Mouse (Mus musculus) left cerebral cortex, postnatal 14 days (tissue): ENCODE data around the gene Dock3. TPM values are rescaled to one million over a fixed set of nuclear protein-coding genes. Genes with fewer than 3 reads are reported as not detected.
A peak's percentile ranks its signal among the peaks of the same experiment; 100 is the strongest.
"Not testable (repeated sequence)": the region's sequence is repeated elsewhere in the genome, so short reads cannot be mapped to it uniquely, and the experiment has no call there.

ENCODE experiments used
- DNase-seq, 2 experiments: peaks; one replicate each; pipeline ENCODE4 v3.0.0; 2021 to 2022; ENCODE audit warnings: low spot score in 2 of 2, mixed read lengths in 1 of 2
- intact Hi-C: fragments of 180-260 bp; cut with DNase I; formaldehyde crosslinking; loops from one replicate; pipeline ENCODE4 v1.15.1; 2025
- total RNA-seq, 2 experiments: library from RNA; stranded (reverse); gene quantifications; 2 replicates each; pipeline ENCODE4 v1.2.3; 2021

Dock3 gene
- total RNA-seq, 2 experiments from 2014 or later, result 165 to 173 TPM

DNA sequence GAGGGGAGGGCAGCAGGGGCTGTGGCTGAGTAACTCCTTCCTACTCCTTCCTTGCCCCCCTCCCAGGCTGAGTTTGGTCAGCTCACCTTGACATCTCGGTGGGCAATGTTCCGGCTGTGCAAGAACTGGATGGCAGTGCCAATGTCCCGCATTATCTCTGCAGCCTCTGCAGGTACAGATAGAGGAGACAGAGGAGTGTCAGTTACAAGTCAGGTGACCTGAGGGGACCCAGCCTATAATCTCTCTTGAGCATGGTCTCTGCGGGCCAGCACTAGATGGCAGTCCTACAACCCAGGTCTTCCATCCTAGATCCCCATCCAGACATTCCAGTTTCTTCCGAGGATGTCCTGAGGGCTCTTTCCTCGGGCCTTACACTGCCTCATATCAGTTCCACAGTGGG, 30.1 kb upstream of the Dock3 start:
- no peak for DNase-seq
- intact Hi-C loops, result no loop called here

DNA sequence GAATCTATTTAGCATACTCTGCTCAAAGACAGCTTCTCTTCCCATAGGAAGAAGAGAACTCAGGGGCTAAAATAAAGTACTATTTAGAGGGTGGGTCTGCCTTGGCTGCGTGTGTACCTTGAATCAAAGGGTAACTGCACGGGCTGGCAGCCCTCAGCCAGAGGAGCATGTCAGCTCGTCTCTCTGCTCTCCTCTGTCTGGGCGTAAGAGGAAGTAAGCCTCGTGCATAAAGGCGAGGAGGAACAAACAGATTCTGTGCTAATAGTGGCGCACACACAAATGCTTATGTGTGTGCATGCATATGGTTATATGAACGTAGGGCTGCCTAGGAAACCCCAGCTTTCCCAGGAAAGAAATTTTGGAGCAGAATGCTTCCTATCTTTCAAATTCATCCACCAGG, 29.1 kb upstream of the Dock3 start:
- DNase-seq, result peak in 1 of 2 experiments; percentile 60
- intact Hi-C loops, result no loop called here

DNA sequence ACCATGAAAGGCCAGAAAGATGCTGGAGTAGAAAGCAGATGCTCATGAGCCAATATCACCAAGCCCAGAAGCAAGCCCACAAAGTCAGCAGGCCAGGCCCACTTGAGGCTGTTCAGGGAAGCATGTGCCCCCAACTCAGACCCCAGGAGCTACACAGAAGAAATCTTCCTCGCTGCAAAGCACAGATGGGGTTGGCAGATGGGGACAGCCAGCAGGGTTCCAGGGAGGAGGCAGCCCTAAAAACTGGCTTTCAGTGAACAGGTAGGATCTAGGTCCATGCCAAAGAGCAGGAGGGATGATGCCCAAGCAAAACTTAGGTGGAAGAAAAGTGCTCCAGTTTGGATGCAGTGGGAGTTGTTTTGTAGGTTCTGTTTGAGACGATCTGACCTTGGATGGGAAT, 28.7 kb upstream of the Dock3 start:
- intact Hi-C loops, result no loop called here
- DNase-seq, result no peak

DNA sequence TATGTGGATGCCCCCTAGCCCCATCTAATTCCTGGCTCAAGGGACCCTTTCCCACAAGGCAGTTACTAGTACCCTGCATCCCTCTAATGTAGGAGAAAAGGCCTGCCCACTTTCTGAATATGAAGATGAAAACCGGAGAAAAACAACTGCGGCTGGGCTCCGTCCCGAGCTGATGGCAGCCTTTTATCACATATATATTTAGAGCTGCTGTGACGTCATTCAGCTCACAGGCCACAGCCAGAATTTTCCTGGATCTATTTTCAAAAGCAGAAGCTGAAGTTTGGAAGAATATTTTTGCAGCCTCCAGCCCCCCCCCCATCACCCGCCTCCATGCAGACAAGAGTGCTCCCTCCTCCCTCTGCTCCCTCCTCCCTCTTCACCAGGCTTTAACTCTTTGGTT, 27.9 kb upstream of the Dock3 start:
- intact Hi-C loops, result no loop called here
- DNase-seq, result peak; percentile 83 to 92

DNA sequence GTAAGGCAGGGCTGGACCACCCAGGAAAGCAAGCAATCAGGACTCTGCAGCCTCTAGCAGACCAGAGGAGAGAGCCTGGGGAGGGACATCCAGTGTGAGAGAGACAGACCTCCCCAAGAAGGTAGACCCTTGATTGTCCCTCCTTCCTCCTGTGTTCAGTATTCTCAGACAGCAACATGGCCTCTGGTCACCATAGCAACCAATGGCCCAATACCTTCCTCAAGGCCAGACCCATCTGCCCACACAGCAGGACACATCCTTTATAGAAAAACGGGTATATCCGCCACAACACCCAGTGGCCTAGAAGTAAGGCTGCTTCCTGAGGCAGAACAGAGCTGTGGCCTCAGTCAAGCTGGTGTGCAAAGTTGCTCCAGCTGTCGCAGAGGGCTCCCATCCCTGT, 23.9 kb upstream of the Dock3 start:
- DNase-seq, result no peak
- intact Hi-C loops, result no loop called here

DNA sequence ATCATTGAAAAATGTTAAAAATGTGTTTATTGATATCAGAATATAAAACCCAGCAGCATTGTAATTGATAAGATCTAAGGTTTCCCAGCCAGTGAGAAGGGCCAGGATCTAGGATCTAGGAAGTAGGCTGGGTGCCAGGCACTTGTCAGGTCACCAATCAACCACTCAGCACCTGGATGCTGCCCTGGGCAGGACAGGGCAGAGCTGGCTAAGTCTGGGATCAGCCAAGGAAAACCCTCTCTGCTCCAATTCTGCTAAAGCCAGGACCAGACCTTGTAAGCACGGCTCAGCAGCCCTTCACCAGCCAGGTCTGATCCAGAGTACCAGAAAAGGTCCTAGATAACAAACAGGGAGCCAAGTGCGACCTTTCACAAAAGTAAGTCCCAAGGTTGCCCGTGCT, 23.2 kb upstream of the Dock3 start:
- DNase-seq, result no peak
- intact Hi-C loops, result no loop called here

DNA sequence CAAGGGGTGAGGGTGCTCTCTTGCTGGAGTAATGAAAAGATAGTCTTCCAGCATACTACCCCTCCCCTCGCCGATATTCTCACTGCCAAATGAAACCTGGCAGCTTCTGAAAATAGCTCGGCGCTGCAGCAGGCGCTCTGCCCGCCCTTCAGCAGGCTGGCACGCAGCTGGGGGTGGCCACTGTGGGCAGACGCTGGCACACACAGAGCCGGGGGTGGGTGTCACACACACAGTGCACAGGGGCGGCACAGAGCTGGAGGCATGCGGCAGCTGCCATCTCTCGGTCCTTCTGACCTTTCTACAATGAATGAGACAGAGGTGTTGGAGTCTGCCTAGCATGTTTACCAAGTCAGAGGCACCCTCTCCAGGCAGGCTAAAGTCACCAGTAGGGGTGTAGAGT, 22.8 kb upstream of the Dock3 start:
- intact Hi-C loops, result no loop called here
- peak; percentile 78 to 87 for DNase-seq

DNA sequence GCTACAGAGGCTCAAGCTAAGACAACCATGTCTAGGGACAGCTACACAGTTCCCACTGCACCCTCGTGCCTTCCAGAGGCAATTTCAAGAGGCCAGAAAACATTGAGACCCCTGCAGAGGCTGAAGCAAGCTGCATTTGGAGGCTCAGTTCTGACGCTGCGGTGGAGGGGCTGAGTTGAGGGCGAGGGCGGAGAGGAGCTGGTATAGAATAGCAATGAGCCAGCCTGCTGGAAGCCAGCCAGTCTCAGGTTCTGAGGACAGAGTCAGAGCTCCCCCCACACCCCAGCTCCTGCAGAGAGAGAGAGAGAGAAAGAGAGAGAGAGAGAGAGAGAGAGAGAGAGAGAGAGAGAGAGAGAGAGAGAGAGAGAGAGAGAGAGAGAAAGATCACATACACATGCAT, 20.5 kb upstream of the Dock3 start:
- DNase-seq, result peak; percentile 76 to 82
- intact Hi-C loops, result no loop called here

DNA sequence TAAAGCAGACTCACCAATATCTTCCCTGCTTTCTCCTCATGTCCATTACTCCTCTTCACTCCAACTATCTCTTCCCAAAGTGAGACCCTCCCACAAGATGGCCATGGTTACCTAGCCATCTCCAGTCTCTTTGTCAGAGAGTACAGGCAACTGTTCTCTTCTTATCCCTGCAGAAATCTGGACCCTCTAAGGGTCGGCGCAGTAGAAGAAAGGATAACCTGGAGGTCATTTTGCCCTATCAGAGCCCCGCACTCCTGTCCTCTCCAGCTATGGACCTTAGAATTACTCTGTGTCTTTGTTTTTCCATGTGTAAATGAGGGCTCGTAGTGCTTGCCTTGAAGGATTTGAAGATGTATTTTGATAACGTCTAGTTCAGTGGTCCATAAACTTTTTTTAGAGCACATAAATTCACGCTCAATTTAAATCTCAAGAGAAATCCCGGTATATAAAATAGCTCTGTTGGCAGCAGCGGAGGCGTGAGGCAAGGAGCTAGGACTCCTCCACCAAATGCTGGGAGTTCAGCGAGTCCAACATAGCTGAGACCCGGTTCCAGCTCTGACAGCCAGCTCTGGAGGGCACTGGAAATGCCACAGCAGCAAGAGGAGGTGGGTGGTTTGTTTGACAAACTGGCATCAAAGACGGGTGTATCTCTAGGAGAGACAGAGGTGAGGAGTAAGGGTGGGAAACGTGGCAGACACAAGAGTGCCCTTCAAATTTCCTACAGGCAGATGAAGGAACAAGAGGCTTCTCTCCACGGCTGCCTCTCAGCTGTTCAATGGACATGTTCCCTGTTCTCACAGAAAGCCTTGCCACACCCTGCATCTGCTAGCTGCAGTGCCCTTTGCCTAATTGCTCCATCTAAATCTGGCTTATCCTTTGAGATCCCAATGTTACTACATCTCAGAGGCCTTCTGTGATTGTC, 19.0 kb upstream of the Dock3 start:
- intact Hi-C loops, result no loop called here
- DNase-seq, result peak; percentile 53 to 59

DNA sequence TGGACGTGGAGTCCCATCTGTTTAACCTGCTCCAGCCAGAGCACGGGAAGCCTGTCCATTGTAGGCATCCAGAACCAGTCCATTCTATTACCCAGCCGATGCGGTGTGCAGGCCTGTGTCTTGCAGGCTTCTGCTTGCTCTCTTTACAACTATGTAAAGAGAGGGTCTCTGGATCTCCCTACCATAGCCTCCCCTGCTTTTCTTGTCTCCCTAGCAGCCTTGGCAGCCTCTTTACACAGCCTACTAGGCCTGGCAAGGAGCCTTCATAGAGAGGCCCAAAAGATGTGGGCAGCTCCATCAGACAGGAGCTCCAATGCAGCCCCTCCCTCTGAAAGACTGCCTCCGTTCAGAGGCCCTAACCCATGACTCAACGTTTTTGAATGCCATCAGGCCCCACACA, 17.4 kb upstream of the Dock3 start:
- intact Hi-C loops, result loop anchor here (5.0 kb wide), 1 partner anchor 43 kb away; no protein-coding TSS in a partner anchor
- peak; percentile 54 to 68 for DNase-seq

DNA sequence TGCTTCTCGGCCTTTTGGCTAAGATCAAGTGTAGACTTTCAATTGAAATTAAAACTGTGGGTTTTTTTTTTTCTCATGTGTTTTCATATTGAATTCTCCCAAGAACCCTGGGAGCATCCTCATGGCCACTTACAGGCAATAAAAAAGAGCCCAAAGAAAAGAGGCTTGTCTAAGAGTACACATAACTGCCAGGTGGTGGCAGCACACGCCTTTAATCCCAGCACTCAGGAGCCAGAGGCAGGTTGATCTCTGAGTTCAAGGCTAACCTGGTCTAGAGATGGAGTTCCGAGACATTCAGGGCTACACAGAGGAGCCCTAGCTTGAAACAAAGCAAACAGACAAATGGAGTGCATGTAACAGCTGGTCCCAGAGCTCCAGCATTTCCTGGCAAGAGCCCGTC, 14.5 kb upstream of the Dock3 start:
- DNase-seq, result no peak
- intact Hi-C loops, result loop anchor here (5.0 kb wide), 1 partner anchor 46 kb away; no protein-coding TSS in a partner anchor

DNA sequence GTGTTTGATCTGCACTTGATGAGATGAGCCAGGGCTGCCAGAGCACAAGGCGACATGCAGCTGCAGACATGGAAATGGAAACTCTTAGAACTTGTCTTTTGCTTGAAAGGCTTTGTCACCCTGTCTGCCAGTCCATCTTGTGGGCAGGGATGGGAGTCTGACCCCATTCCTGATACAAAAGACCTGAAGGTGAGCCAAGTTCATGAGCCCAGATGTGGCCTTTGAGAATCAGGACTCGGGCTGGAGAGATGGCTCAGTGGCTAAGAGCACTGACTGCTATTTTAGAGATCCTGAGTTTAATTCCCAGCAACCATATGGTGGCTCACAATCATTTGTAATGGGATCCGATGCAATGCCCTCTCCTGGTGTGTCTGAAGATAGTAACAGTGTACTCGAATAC, 13.6 kb upstream of the Dock3 start:
- intact Hi-C loops, result loop anchor here (5.0 kb wide), 1 partner anchor 47 kb away; no protein-coding TSS in a partner anchor
- DNase-seq, result no peak

DNA sequence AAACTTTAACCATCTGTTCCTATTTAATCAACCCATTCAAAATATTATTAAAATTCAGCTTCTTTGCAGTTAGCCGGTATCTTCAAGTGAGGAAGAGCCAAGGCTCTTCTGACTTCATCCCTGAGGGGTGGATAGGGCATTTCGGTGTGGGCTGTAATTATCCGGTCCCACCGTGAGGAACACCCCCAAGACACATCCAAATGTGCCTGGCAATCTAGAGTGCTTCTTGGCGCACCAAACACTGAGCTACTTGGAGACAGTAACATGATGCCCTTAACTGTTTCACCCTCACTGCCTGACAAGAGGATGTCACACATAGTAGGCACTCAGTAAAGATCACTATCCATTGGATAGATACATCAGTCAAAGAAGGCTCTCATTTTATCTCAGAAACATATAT, 4.4 kb upstream of the Dock3 start:
- peak in 1 of 2 experiments; percentile 1 for DNase-seq
- intact Hi-C loops, result loop anchor here (10.0 kb wide), 1 partner anchor 231 kb away; no protein-coding TSS in a partner anchor

DNA sequence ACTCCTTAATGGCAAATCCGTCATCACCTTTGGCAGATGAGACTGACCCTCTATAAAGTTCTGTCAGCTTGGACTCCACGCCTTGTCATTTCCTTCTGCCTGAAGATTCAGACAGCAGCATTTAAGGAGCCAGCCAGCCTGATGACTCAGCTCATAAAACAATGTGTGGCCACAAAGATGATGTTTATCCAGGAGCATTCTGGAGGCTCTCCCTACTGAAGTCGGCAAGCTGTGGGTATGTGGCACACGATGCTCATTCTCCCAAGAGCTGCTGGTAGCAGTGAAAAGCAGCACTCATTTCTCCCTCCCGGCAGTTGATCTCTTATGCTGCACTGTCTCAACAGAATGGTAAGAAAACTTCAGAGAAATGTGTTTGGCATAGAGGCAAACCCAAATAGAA, 3.6 kb upstream of the Dock3 start:
- intact Hi-C loops, result loop anchor here (10.0 kb wide), 1 partner anchor 230 kb away; no protein-coding TSS in a partner anchor
- peak; percentile 35 to 73 for DNase-seq

DNA sequence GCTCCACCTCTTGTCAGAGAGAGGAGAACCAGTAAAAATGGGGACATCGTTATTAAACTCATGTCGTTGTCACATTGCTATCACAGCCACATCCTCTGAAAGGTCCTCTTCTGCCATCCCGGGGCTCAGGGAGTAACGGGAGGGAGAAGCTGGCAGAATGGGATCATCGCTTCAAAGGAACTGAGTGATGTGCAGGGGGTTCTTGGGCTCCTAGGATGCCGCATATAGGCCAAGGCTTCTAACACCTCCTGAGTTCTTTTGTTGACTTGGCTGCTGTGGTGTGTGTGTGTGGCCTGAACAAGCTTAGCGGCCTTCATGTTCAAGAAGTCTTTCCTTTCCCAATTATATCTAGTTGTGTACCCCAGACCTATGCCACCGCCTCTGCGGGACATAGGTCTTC, 431 bp upstream of the Dock3 start:
- DNase-seq, result no peak
- intact Hi-C loops, result loop anchor here (10.0 kb wide), 1 partner anchor 227 kb away; no protein-coding TSS in a partner anchor

DNA sequence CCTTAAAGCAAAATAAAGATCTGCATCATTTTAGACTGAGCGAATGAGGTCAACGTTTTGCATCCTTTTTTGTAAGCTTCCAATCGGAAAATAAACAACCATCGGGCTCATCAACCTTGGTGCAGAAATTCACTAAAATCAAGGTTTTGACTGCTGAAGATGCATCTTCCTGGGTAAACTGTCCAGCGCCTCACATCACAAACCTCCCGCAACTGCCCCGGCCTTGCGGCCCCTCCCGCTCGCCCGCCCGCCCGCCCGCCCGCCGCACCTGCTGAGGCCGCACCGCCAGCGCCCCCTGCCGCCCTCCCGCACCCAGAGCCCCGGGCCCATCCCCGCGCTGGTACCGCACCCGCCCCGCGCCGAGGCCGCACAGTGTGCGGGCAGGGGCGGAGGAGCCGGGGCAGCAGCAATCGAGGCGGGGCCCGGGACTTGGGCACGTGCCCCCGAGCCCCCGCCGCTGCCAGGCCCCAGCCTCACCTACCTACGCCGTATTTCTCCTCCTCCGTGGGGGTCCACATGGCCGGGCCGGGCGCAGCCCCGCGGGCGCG, 644 bp downstream of the Dock3 start:
- intact Hi-C loops, result loop anchor here (10.0 kb wide), 1 partner anchor 226 kb away; no protein-coding TSS in a partner anchor
- DNase-seq, result peak in 1 of 2 experiments; percentile 74

DNA sequence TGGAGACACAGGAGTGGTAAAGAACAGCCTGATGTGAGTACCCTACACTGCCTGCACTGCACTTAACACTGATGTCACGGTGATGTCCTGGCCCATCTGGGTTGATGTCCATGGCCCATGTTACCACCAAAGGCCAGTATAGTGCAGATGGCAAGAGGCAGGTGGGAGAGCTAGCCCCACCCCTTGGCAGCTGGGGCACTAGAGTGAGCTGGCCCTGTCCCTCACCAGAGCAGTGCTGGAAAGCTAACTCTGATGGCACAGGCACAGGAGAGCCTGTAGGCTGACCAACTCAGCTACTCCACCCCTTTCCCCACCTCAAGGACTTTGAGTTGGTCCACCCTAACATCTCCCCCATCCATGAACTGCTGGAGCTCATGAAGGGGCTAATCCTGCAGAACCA, 7.1 kb downstream of the Dock3 start:
- intact Hi-C loops, result no loop called here
- no peak for DNase-seq

DNA sequence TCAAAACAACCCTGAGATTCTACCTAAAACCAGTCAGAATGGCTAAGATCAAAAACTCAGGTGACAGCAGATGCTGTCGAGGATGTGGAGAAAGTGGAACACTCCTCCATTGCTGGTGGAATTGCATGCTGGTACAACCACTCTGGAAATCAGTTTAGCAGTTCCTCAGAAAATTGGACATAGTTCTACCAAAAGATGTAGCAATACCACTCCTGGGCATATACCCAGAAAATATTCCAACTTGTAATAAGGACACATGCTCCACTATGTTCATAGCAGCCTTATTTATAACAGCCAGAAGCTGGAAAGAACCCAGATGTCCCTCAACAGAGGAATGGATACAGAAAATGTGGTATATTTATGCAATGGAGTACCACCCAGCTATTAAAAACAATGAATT, 56.9 kb downstream of the Dock3 start:
- intact Hi-C loops, DNase-seq: not testable (repeated sequence)

DNA sequence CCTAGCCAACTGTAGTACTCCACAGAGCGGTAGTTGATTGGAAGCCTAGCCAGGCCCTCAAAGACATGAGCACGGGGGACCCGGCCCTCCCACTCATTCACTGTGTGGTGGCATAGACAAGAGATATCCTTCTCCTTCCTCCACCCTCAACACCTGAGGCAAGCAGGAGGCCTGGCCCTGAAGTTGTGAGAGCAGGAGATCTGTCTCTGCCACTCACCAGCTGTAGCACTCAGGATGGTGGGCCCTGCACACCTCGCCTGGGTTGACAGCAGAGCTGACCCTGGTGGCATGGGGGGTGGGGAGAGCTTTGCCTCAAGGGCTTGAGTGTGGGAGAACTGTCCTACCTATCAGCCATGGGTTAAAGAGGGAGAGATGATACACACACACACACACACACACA, 65.9 kb downstream of the Dock3 start:
- intact Hi-C loops, result no loop called here
- DNase-seq, result no peak

DNA sequence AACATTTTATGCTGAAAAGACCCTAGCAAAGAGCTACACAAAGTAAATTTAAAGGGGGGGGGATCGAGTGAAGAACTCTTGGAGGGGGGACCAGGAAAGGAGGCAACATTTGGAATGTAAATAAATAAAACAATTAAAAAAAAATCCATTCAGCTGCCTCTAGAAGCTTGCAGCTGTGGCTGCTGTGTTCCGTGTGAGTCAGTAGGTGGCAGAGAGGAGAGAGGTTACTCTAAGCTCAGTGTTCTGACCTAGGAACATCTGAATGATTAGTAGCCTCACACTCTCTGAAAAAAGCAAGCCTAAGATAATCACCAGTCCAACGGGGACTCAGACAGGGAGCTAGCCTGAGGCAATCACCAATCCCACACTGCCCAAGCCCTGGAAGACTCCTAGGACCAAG, 66.9 kb downstream of the Dock3 start:
- intact Hi-C loops, result no loop called here
- no peak for DNase-seq

DNA sequence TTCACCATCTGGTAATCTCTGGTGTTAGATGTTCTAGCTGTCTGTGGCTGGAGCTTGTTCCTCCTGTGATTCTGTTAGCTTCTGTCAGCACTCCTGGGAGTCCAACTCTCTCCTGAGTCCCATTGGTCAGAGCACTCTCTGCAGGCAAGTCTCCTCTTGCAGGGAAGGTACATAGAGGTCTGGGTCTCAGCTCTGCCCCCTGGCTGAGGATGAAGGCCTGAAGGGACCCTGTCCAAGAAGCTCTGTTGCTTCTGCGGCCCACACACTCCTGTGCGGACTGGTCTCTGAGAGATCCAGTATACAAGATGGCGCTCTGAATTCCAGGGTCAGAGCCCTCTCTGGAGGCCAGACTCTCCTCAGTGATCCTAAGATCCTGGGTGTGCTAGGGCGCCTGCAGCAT, 75.3 kb downstream of the Dock3 start:
- DNase-seq, intact Hi-C loops: not testable (repeated sequence)
